Mouse (Mus musculus) myocyte (in vitro differentiated cells): Measurements from ENCODE around the gene Zcchc14.

ENCODE experiments used
- CEBPB ChIP-seq: IDR thresholded peaks from 2 replicates; pipeline ENCODE4 v1.6.1; 2011; ENCODE audit warnings: mild to moderate bottlenecking, moderate library complexity; ENCODE audit not compliant: poor library complexity, insufficient read depth, severe bottlenecking
- E2F4 ChIP-seq: IDR thresholded peaks from one replicate; pipeline ENCODE4 v1.6.1; 2011; ENCODE audit warnings: mild to moderate bottlenecking, control low read depth, moderate library complexity; ENCODE audit not compliant: insufficient read depth
- MAX ChIP-seq: IDR thresholded peaks from one replicate; pipeline ENCODE4 v1.6.1; 2011; ENCODE audit warnings: low read depth, mild to moderate bottlenecking, control low read depth
- MYOD1 ChIP-seq, 3 experiments: IDR thresholded peaks; one replicate each; pipeline ENCODE4 v1.6.1; 2011; ENCODE audit warnings: control low read depth in 2 of 3, low read depth in 2 of 3, mild to moderate bottlenecking in 2 of 3, moderate library complexity in 1 of 3; ENCODE audit not compliant: insufficient read length in 2 of 3, control insufficient read depth in 1 of 3
- MYOG ChIP-seq, 3 experiments: IDR thresholded peaks; one replicate each; pipeline ENCODE4 v1.6.1; 2011; ENCODE audit warnings: control low read depth in 2 of 3, low read depth in 2 of 3, mild to moderate bottlenecking in 2 of 3; ENCODE audit not compliant: insufficient read length in 2 of 3, control insufficient read depth in 1 of 3, insufficient read depth in 1 of 3
- POLR2A ChIP-seq: IDR thresholded peaks from one replicate; pipeline ENCODE4 v1.6.1; 2011; ENCODE audit warnings: low read depth, mild to moderate bottlenecking, control low read depth, moderate library complexity; ENCODE audit not compliant: insufficient read length
- REST ChIP-seq: IDR thresholded peaks from one replicate; pipeline ENCODE4 v1.6.1; 2011; ENCODE audit warnings: mild to moderate bottlenecking, control low read depth, moderate library complexity; ENCODE audit not compliant: insufficient read depth, insufficient read length
- TCF12 ChIP-seq: IDR thresholded peaks from one replicate; pipeline ENCODE4 v1.6.1; 2011; ENCODE audit warnings: mild to moderate bottlenecking, control low read depth; ENCODE audit not compliant: poor library complexity, insufficient read depth, severe bottlenecking
- TCF3 ChIP-seq: IDR thresholded peaks from one replicate; pipeline ENCODE4 v1.6.1; 2011; ENCODE audit warnings: low read depth, control low read depth; ENCODE audit not compliant: insufficient read length
- USF1 ChIP-seq: IDR thresholded peaks from one replicate; pipeline ENCODE4 v1.6.1; 2011; ENCODE audit warnings: low read depth, mild to moderate bottlenecking, control low read depth, moderate library complexity

DNA sequence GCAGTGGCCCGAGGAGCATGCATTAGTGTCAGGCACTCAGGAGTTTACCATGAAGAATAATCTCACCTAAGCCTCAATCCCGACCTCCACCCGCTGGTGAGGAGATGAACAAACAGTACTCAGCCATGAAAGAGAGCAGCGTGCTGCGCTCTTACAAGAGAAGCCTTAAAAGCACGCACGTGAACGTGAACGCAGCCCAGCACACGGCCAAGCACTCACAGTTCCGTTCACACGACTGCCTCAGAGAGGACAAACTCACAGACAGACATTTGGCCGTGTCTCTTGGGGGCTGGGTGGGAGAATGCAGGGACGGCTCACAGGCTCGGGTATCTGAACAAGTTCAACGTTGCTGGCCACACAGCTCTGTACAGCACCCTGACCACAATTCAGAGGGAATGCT, 4.2 kb downstream of the Zcchc14 start:
- no peak for TF ChIP-seq POLR2A
- no peak for TF ChIP-seq USF1
- TF ChIP-seq MAX: no peak
- TF ChIP-seq E2F4: no peak
- TF ChIP-seq MYOG (IDR thresholded peaks at IDR 0.05; ENCODE audit: control insufficient read depth in 1 of 3, insufficient read depth in 1 of 3, insufficient read length in 2 of 3, low read depth in 2 of 3): no peak
- no peak for TF ChIP-seq TCF3
- TF ChIP-seq MYOD1 (IDR thresholded peaks at IDR 0.05; ENCODE audit: control insufficient read depth in 1 of 3, insufficient read length in 2 of 3, low read depth in 2 of 3): no peak
- TF ChIP-seq REST: no peak
- no peak for TF ChIP-seq TCF12
- TF ChIP-seq CEBPB: no peak
